Mouse (Mus musculus): ENCODE measurements around the gene Prok1. TPM values are rescaled to one million over a fixed set of nuclear protein-coding genes. Genes with fewer than 3 reads are reported as not detected.

The Prok1 gene
- polyA plus RNA-seq, 1 experiment: not detected

- H3K4me1 ChIP-seq (ENCODE audit: control insufficient read depth, insufficient read depth, low read length): no peaks in the 10 kb centered on the region
- no peak overlapping the region for H3K4me3 ChIP-seq (replicated peaks; ENCODE audit: control insufficient read depth, low read depth, low read length)
- TF ChIP-seq POLR2A (IDR thresholded peaks at IDR 0.05; ENCODE audit: borderline replicate concordance, control insufficient read depth, low read depth, low read length) (no peak), CTCF (IDR thresholded peaks at IDR 0.05; ENCODE audit: control insufficient read depth, insufficient read depth, low read length) (no peak)
- 78% methylated on average over 9 of the region's 9 CpGs for WGBS
- H3K27ac ChIP-seq (ENCODE audit: control insufficient read depth, insufficient read depth, low read depth, low read length, poor library complexity): no peak overlapping the region
Measured at GRCm38 (mm10) chr3:107201310-107202180, 38.0 kb downstream of the Prok1 start.

- no peak overlapping the region for H3K27ac ChIP-seq (ENCODE audit: control insufficient read depth, insufficient read depth, low read depth, low read length, poor library complexity)
- H3K4me1 ChIP-seq (ENCODE audit: control insufficient read depth, insufficient read depth, low read length): no peaks in the 10 kb centered on the region
- no peak overlapping the region for H3K4me3 ChIP-seq (replicated peaks; ENCODE audit: control insufficient read depth, low read depth, low read length)
- TF ChIP-seq CTCF (IDR thresholded peaks at IDR 0.05; ENCODE audit: control insufficient read depth, insufficient read depth, low read length): peak; percentile 43; the same call in 1 of the 2 replicates
- TF ChIP-seq POLR2A (IDR thresholded peaks at IDR 0.05; ENCODE audit: borderline replicate concordance, control insufficient read depth, low read depth, low read length): no peak
- WGBS: 45% methylated on average over 6 of the region's 6 CpGs
Measured at GRCm38 (mm10) chr3:107188226-107188899, 51.1 kb downstream of the Prok1 start.

DNA sequence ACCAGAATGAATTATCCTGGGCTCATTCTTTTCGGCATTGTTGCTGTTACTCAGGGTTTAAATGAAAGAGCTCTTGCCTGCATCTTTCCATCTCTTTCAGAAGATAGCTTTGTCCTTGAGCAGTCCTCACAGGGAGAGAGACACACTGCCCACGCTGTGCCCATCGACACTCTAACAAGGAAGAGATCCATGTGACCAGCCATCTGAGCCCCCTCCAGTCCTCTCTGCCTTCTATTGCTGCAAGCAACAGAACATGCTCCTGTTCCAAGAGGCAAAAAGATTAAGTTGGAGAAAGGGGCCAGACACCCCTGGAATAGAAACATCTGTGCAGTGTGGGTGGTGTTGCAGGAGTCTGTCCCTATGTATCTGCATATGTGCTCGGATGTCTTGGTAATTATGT lies 52.5 kb downstream of the Prok1 start:
- Histone ChIP-seq H3K4me3 (replicated peaks; ENCODE audit: control insufficient read depth, low read depth, low read length) (no peak overlapping the region), H3K27ac (ENCODE audit: control insufficient read depth, insufficient read depth, low read depth, low read length, poor library complexity) (no peak overlapping the region), H3K4me1 (ENCODE audit: control insufficient read depth, insufficient read depth, low read length) (no peaks in the 10 kb centered on the region)
- 83% methylated on average over 4 of the region's 4 CpGs for WGBS
- TF ChIP-seq POLR2A (IDR thresholded peaks at IDR 0.05; ENCODE audit: borderline replicate concordance, control insufficient read depth, low read depth, low read length): no peak
- no peak for TF ChIP-seq CTCF (IDR thresholded peaks at IDR 0.05; ENCODE audit: control insufficient read depth, insufficient read depth, low read length)

- Histone ChIP-seq H3K4me3 (replicated peaks; ENCODE audit: control insufficient read depth, low read depth, low read length) (no peak overlapping the region), H3K27ac (ENCODE audit: control insufficient read depth, insufficient read depth, low read depth, low read length, poor library complexity) (no peak overlapping the region), H3K4me1 (ENCODE audit: control insufficient read depth, insufficient read depth, low read length) (no peaks in the 10 kb centered on the region)
- 21% methylated on average over 3 of the region's 3 CpGs for WGBS
- TF ChIP-seq CTCF (IDR thresholded peaks at IDR 0.05; ENCODE audit: control insufficient read depth, insufficient read depth, low read length) (no peak), POLR2A (IDR thresholded peaks at IDR 0.05; ENCODE audit: borderline replicate concordance, control insufficient read depth, low read depth, low read length) (no peak)
Measured at GRCm38 (mm10) chr3:107185597-107185996, 53.9 kb downstream of the Prok1 start.

DNA sequence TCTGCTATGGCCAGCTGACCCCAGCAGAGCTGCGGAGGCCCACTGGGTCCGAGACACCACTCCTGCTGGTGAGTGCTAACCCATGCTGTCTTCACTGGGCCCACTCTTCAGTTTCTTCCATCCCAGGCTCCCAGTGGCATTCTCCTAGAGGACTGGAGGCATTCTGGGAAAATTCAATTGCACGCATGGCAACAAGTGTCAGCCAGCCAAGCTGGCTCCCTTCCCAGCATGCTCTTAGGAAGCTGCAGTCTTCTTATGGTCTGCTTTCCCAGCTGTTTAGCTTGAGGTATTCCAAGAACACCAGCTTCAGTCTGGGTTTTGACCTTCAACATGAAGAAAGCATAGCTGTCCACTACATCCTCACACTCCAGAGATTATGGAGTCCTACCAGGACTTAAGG lies 56.3 kb downstream of the Prok1 start:
- H3K27ac ChIP-seq (ENCODE audit: control insufficient read depth, insufficient read depth, low read depth, low read length, poor library complexity): no peak overlapping the region
- WGBS: 88% methylated on average over 3 of the region's 3 CpGs
- H3K4me3 ChIP-seq (replicated peaks; ENCODE audit: control insufficient read depth, low read depth, low read length): no peak overlapping the region
- TF ChIP-seq POLR2A (IDR thresholded peaks at IDR 0.05; ENCODE audit: borderline replicate concordance, control insufficient read depth, low read depth, low read length) (no peak), CTCF (IDR thresholded peaks at IDR 0.05; ENCODE audit: control insufficient read depth, insufficient read depth, low read length) (no peak)
- H3K4me1 ChIP-seq (ENCODE audit: control insufficient read depth, insufficient read depth, low read length): no peaks in the 10 kb centered on the region

Other genes with a start within 250 kb of the Prok1 start
- gene Kcna3, start 203.5 kb downstream of the Prok1 start, polyA plus RNA-seq (2011; ENCODE audit: insufficient read depth, insufficient read length, low replicate concordance, missing spikeins): 5.6 and 11.1 TPM in 2 replicates
- 0.81 and 1.9 TPM in 2 replicates for gene Kcna2, start 138.6 kb downstream of the Prok1 start, polyA plus RNA-seq (2011; ENCODE audit: insufficient read depth, insufficient read length, low replicate concordance, missing spikeins)
- gene Kcna10, start 56.7 kb downstream of the Prok1 start, polyA plus RNA-seq (2011; ENCODE audit: insufficient read depth, insufficient read length, low replicate concordance, missing spikeins): not detected in 2 replicates
- gene Cym, start 18.0 kb downstream of the Prok1 start, polyA plus RNA-seq (2011; ENCODE audit: insufficient read depth, insufficient read length, low replicate concordance, missing spikeins): not detected in 2 replicates
- gene A630076J17Rik, start 9.1 kb downstream of the Prok1 start, polyA plus RNA-seq (2011; ENCODE audit: insufficient read depth, insufficient read length, low replicate concordance, missing spikeins): not detected in 2 replicates
- gene Lamtor5, start 39.2 kb upstream of the Prok1 start, polyA plus RNA-seq (2011; ENCODE audit: insufficient read depth, insufficient read length, low replicate concordance, missing spikeins): 38.4 and 57.7 TPM in 2 replicates
- 0.80 TPM in 1 of 2 replicates, not detected in the other for gene Slc16a4, start 51.5 kb upstream of the Prok1 start, polyA plus RNA-seq (2011; ENCODE audit: insufficient read depth, insufficient read length, low replicate concordance, missing spikeins)
- 14.6 and 26.7 TPM in 2 replicates for gene Rbm15, start 94.0 kb upstream of the Prok1 start, polyA plus RNA-seq (2011; ENCODE audit: insufficient read depth, insufficient read length, low replicate concordance, missing spikeins)
- gene Kcnc4, start 219.8 kb upstream of the Prok1 start, polyA plus RNA-seq (2011; ENCODE audit: insufficient read depth, insufficient read length, low replicate concordance, missing spikeins): not detected in 2 replicates